Mouse (Mus musculus): ENCODE results near the gene Gstk1. TPM values are rescaled to one million over a fixed set of nuclear protein-coding genes. Genes with fewer than 3 reads are reported as not detected.

Gene Gstk1
- polyA plus RNA-seq, 1 experiment = 115 TPM

DNA sequence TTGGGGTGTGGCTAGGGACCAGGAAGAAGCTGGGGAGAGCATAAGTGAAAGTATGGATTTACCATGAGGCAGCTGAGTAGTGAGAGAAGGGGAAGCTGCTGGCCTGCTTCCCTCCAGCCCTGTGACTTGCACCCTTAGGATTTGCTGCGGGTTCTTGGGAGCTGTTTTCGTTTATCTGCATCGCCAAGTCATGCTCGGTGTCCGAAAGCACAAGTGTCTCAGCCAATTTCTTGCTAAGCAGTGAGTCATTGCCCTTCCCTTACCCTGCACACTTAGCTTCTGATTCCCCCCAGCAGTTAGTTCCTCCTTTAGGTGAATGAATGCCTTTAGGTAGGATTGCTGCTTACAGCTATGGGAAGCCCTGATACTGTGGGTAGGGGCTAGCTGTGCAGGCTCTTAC is 53.6 kb downstream of the Gstk1 start:
- TF ChIP-seq POLR2A (IDR thresholded peaks at IDR 0.05; ENCODE audit: low read depth, low read length) (no peak), CTCF (conservative IDR thresholded peaks at IDR 0.05; ENCODE audit: insufficient read depth, insufficient read length, low read depth, low read length) (no peak)
- WGBS = 86% methylated on average over 5 of the region's 5 CpGs

More for the DNA sequence above, 53.6 kb downstream of the Gstk1 start:
- no peaks in the 10 kb centered on the region for H3K36me3 ChIP-seq (ENCODE audit: control insufficient read depth, insufficient read depth, low read length)
- H3K27me3 ChIP-seq (replicated peaks; ENCODE audit: control insufficient read depth, insufficient read depth, low read length) = no peaks in the 10 kb centered on the region
- no peak for DNase-seq
- H3K4me3 ChIP-seq (ENCODE audit: insufficient read depth, low read depth, low read length) = no peak overlapping the region
- H3K4me1 ChIP-seq (ENCODE audit: control insufficient read depth, insufficient read depth, low read length) = no peaks in the 10 kb centered on the region
- no peak overlapping the region for H3K27ac ChIP-seq (ENCODE audit: insufficient read depth, low read depth, low read length)

Other genes with a start within 250 kb of the Gstk1 start
- gene Sva, start 207.5 kb upstream of the Gstk1 start, polyA plus RNA-seq (2012; rRNA removed) = not detected in 2 replicates
- gene Tas2r139, start 105.0 kb upstream of the Gstk1 start, polyA plus RNA-seq (2012; rRNA removed) = not detected in 2 replicates
- not detected in 2 replicates for gene Tas2r144, start 30.6 kb upstream of the Gstk1 start, polyA plus RNA-seq (2012; rRNA removed)
- 28.3 and 34.0 TPM in 2 replicates for gene Tmem139, start 16.0 kb downstream of the Gstk1 start, polyA plus RNA-seq (2012; rRNA removed)
- 17.4 and 18.2 TPM in 2 replicates for gene Casp2, start 19.1 kb downstream of the Gstk1 start, polyA plus RNA-seq (2012; rRNA removed)
- 0.04 and 0.86 TPM in 2 replicates for gene Clcn1, start 40.8 kb downstream of the Gstk1 start, polyA plus RNA-seq (2012; rRNA removed)
- 0.05 TPM in 2 replicates for gene Fam131b, start 78.7 kb downstream of the Gstk1 start, polyA plus RNA-seq (2012; rRNA removed)
- 90.0 and 94.2 TPM in 2 replicates for gene Zyx, start 103.7 kb downstream of the Gstk1 start, polyA plus RNA-seq (2012; rRNA removed)
- gene Epha1, start 127.3 kb downstream of the Gstk1 start, polyA plus RNA-seq (2012; rRNA removed) = 17.0 and 20.0 TPM in 2 replicates
- gene Tas2r143, start 154.3 kb downstream of the Gstk1 start, polyA plus RNA-seq (2012; rRNA removed) = not detected in 2 replicates
- gene Tas2r135, start 159.5 kb downstream of the Gstk1 start, polyA plus RNA-seq (2012; rRNA removed) = not detected in 2 replicates
- gene Tas2r126, start 188.6 kb downstream of the Gstk1 start, polyA plus RNA-seq (2012; rRNA removed) = not detected in 2 replicates
- gene Olfr458, start 219.3 kb downstream of the Gstk1 start, polyA plus RNA-seq (2012; rRNA removed) = not detected in 2 replicates
- not detected in 2 replicates for gene Olfr457, start 230.4 kb downstream of the Gstk1 start, polyA plus RNA-seq (2012; rRNA removed)
- not detected in 2 replicates for gene Olfr456, start 241.3 kb downstream of the Gstk1 start, polyA plus RNA-seq (2012; rRNA removed)

Measured in kidney, adult 2 months (tissue).